Mouse (Mus musculus) brown adipose tissue, adult 24 weeks (tissue): Measurements from ENCODE around the gene Gm45234. TPM values are rescaled to one million over a fixed set of nuclear protein-coding genes. Genes with fewer than 3 reads are reported as not detected.
"Not testable (repeated sequence)": the region's sequence is repeated elsewhere in the genome, so short reads cannot be mapped to it uniquely, and the experiment has no call there.

Experiments
- H3K27ac ChIP-seq: fragments of 200-500 bp; replicated peaks from 2 replicates; pipeline ENCODE4 v1.5.1; 2012; ENCODE audit warnings: low read depth, mild to moderate bottlenecking, low read length
- H3K4me1 ChIP-seq: fragments of 200-500 bp; 2 replicates; pipeline ENCODE4 v1.6.1; 2012; ENCODE audit warnings: low read length, mixed read lengths; ENCODE audit not compliant: control insufficient read depth, insufficient read depth, insufficient read length
- H3K4me3 ChIP-seq: fragments of 200-500 bp; 2 replicates; pipeline ENCODE4 v1.5.1; 2012; ENCODE audit warnings: low read depth, mild to moderate bottlenecking, low read length, moderate library complexity; ENCODE audit not compliant: insufficient read depth
- polyA plus RNA-seq: library from polyadenylated mRNA; stranded (reverse); fragments of >200 nt; gene quantifications from 2 replicates; pipeline ENCODE4 v1.2.4, GENCODE M21; 2012; ENCODE audit not compliant: missing spikeins, insufficient read depth, insufficient read length

Gene Gm45234
- polyA plus RNA-seq: not detected in 2 replicates

GRCm38 (mm10) chr6:124755831-124756595 lies at the start of gene Gm45234, which contains the start of gene Atn1:
Gm45234 (minus strand) TSS chr6:124756021.
Atn1 (minus strand) TSS chr6:124756524.
- Histone ChIP-seq H3K4me3 (peak within 1 kb of the TSS; percentile 85), H3K27ac (peak within 1 kb of the TSS; percentile 77), H3K4me1 (peaks cover 13% of the 10 kb centered on the region)

- no peak overlapping the region for H3K27ac ChIP-seq
- no peak overlapping the region for H3K4me3 ChIP-seq
- peaks cover 7% of the 10 kb centered on the region; the same call in 1 of the 2 replicates for H3K4me1 ChIP-seq
Observed at GRCm38 (mm10) chr6:124804341-124804740, 48.5 kb upstream of the Gm45234 start.

GRCm38 (mm10) chr6:124803691-124804090 lies 47.9 kb upstream of the Gm45234 start:
- H3K4me3 ChIP-seq, H3K4me1 ChIP-seq, H3K27ac ChIP-seq: not testable (repeated sequence)

- Histone ChIP-seq H3K4me1 (peaks cover 5% of the 10 kb centered on the region; the same call in 1 of the 2 replicates), H3K4me3 (no peak overlapping the region), H3K27ac (no peak overlapping the region)
Observed at GRCm38 (mm10) chr6:124803061-124803460, 47.2 kb upstream of the Gm45234 start.

GRCm38 (mm10) chr6:124802400-124802799 lies 46.6 kb upstream of the Gm45234 start:
- H3K4me1 ChIP-seq, H3K27ac ChIP-seq, H3K4me3 ChIP-seq: not testable (repeated sequence)

- H3K27ac ChIP-seq: no peak overlapping the region
- H3K4me3 ChIP-seq: no peak overlapping the region
Observed at GRCm38 (mm10) chr6:124796200-124796599, 40.4 kb upstream of the Gm45234 start.

GRCm38 (mm10) chr6:124795781-124796180 lies 40.0 kb upstream of the Gm45234 start:
- H3K4me3 ChIP-seq: no peak overlapping the region
- H3K27ac ChIP-seq: no peak overlapping the region
- H3K4me1 ChIP-seq: no peaks in the 10 kb centered on the region

More at GRCm38 (mm10) chr6:124796200-124796599, 40.4 kb upstream of the Gm45234 start:
- no peaks in the 10 kb centered on the region for H3K4me1 ChIP-seq

- Histone ChIP-seq H3K4me1 (no peaks in the 10 kb centered on the region), H3K4me3 (no peak overlapping the region), H3K27ac (no peak overlapping the region)
Observed at GRCm38 (mm10) chr6:124791911-124792310, 36.1 kb upstream of the Gm45234 start.

- no peak overlapping the region for H3K4me3 ChIP-seq
- no peak overlapping the region for H3K27ac ChIP-seq
- no peaks in the 10 kb centered on the region for H3K4me1 ChIP-seq
Observed at GRCm38 (mm10) chr6:124790121-124790520, 34.3 kb upstream of the Gm45234 start.

GRCm38 (mm10) chr6:124789519-124789918 lies 33.7 kb upstream of the Gm45234 start:
- H3K4me1 ChIP-seq: no peaks in the 10 kb centered on the region
- no peak overlapping the region for H3K27ac ChIP-seq
- no peak overlapping the region for H3K4me3 ChIP-seq

GRCm38 (mm10) chr6:124787722-124788121 lies 31.9 kb upstream of the Gm45234 start:
- no peak overlapping the region for H3K27ac ChIP-seq
- no peak overlapping the region for H3K4me3 ChIP-seq
- no peaks in the 10 kb centered on the region for H3K4me1 ChIP-seq

- Histone ChIP-seq H3K4me3 (no peak overlapping the region), H3K27ac (no peak overlapping the region)
Observed at GRCm38 (mm10) chr6:124786756-124787420, 31.1 kb upstream of the Gm45234 start.

GRCm38 (mm10) chr6:124782436-124782835 lies 26.6 kb upstream of the Gm45234 start:
- no peak overlapping the region for H3K27ac ChIP-seq
- H3K4me3 ChIP-seq: peak overlapping the region; percentile 25; the same call in 1 of the 2 replicates
- no peaks in the 10 kb centered on the region; the same call in 1 of the 2 replicates for H3K4me1 ChIP-seq

More at GRCm38 (mm10) chr6:124786756-124787420, 31.1 kb upstream of the Gm45234 start:
- no peaks in the 10 kb centered on the region for H3K4me1 ChIP-seq

- Histone ChIP-seq H3K4me3 (no peak overlapping the region), H3K4me1 (no peaks in the 10 kb centered on the region; the same call in 1 of the 2 replicates), H3K27ac (no peak overlapping the region)
Observed at GRCm38 (mm10) chr6:124780917-124781316, 25.1 kb upstream of the Gm45234 start.

GRCm38 (mm10) chr6:124779984-124780416 lies 24.2 kb upstream of the Gm45234 start:
- Histone ChIP-seq H3K4me1 (no peaks in the 10 kb centered on the region; the same call in 1 of the 2 replicates), H3K27ac (no peak overlapping the region), H3K4me3 (peak overlapping the region; percentile 56)
